Mouse (Mus musculus) ES-E14 (cell line): ENCODE results near the gene Olfr212. TPM values are rescaled to one million over a fixed set of nuclear protein-coding genes. Genes with fewer than 3 reads are reported as not detected.

Experiments used
- DNase-seq: peaks from one replicate; pipeline ENCODE4 v3.0.0-alpha.2; 2013; ENCODE audit warnings: low read depth, low spot score
- H3K27ac ChIP-seq: 2 replicates; pipeline ENCODE4 v1.5.1; 2012; ENCODE audit warnings: low read depth, mild to moderate bottlenecking, low read length, moderate library complexity, mixed read lengths; ENCODE audit not compliant: poor library complexity, insufficient read depth, severe bottlenecking
- H3K36me3 ChIP-seq: 2 replicates; pipeline ENCODE4 v1.6.1; 2012; ENCODE audit warnings: mild to moderate bottlenecking, low read length, moderate library complexity, mixed read lengths; ENCODE audit not compliant: control insufficient read depth, poor library complexity, insufficient read depth, severe bottlenecking
- H3K4me1 ChIP-seq, 2 experiments: fragments of 150-350 bp in 1 of 2; sonication (generic) in 1 of 2; 2 replicates each; pipeline ENCODE4 v1.6.1; 2012; ENCODE audit warnings: low read length in 2 of 2, mild to moderate bottlenecking in 1 of 2, mixed read lengths in 1 of 2; ENCODE audit not compliant: control insufficient read depth in 2 of 2, insufficient read depth in 2 of 2, poor library complexity in 1 of 2
- H3K4me3 ChIP-seq, 2 experiments: fragments of 150-350 bp in 1 of 2; sonication (generic) in 1 of 2; 2 replicates each; pipeline ENCODE4 v1.5.1; 2012; ENCODE audit warnings: low read length in 2 of 2, low read depth in 1 of 2, mild to moderate bottlenecking in 1 of 2, mixed read lengths in 1 of 2; ENCODE audit not compliant: insufficient read depth in 1 of 2, poor library complexity in 1 of 2, severe bottlenecking in 1 of 2
- H3K9ac ChIP-seq: 2 replicates; pipeline ENCODE4 v1.6.1; 2012; ENCODE audit warnings: low read depth, mild to moderate bottlenecking, low read length, mixed read lengths; ENCODE audit not compliant: poor library complexity, insufficient read depth, severe bottlenecking
- H3K9me3 ChIP-seq: fragments of 150-350 bp; sonication (generic); 2 replicates; pipeline ENCODE4 v1.6.1; 2012; ENCODE audit warnings: low read depth, mild to moderate bottlenecking, low read length; ENCODE audit not compliant: control insufficient read depth, insufficient read depth
- CHD2 ChIP-seq: IDR thresholded peaks from 2 replicates; pipeline ENCODE4 v1.6.1; 2014; ENCODE audit warnings: mild to moderate bottlenecking, low read depth, low read length, inconsistent platforms
- HCFC1 ChIP-seq: IDR thresholded peaks from 2 replicates; pipeline ENCODE4 v1.6.1; 2012; ENCODE audit warnings: low read length, inconsistent platforms, borderline replicate concordance; ENCODE audit not compliant: insufficient read depth
- MAFK ChIP-seq: IDR thresholded peaks from 2 replicates; pipeline ENCODE4 v1.6.1; 2014; ENCODE audit warnings: mild to moderate bottlenecking, low read depth, low read length, inconsistent platforms; ENCODE audit not compliant: insufficient read depth
- ZC3H11A ChIP-seq: IDR thresholded peaks from 2 replicates; pipeline ENCODE4 v1.6.1; 2012; ENCODE audit warnings: low read depth, mild to moderate bottlenecking, inconsistent platforms, low read length, borderline replicate concordance
- ZNF384 ChIP-seq: IDR thresholded peaks from 2 replicates; pipeline ENCODE4 v1.6.1; 2012; ENCODE audit warnings: low read depth, low read length, inconsistent platforms
- in situ Hi-C, 2 experiments: fragments of 600-800 bp; cut with MboI; formaldehyde crosslinking; loops; one replicate each; pipeline ENCODE4 v1.15.1; 2025; ENCODE audit warnings: low sequenced_read_pairs in 2 of 2, inconsistent platforms in 1 of 2; ENCODE audit not compliant: unreplicated experiment in 2 of 2
- total RNA-seq: library from RNA; depleted of rRNA; stranded (reverse); fragments of 300-350 nt; gene quantifications from 2 replicates; pipeline ENCODE4 v1.2.3, GENCODE M21; 2012

Gene Olfr212
- total RNA-seq, 1 experiment, result not detected

DNA sequence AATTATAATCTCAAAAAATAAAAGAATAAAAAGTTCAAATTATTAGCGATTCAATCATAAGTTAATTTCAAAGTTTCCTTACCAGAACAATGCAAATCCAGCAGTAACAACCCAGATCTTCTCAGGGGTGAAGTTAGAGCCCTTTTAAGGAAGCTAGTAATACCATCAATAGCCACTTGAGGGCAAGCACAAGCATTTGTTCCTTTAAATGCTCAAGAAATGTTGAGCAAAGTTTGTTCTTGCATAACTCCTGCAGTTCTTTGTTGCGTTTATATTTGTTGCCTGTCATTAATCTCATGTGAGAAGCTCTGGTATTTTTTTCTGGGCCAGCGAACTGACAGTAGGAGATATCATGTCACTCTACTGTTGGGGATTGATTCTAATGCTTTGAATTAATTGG lies 38.2 kb upstream of the Olfr212 start:
- no peaks in the 10 kb centered on the region for H3K9me3 ChIP-seq
- no peak overlapping the region for H3K9ac ChIP-seq
- in situ Hi-C loops, result no loop called here
- no peaks in the 10 kb centered on the region for H3K36me3 ChIP-seq
- no peak for DNase-seq
- no peak overlapping the region for H3K27ac ChIP-seq
- TF ChIP-seq MAFK, result no peak
- no peak overlapping the region for H3K4me3 ChIP-seq
- no peaks in the 10 kb centered on the region for H3K4me1 ChIP-seq

DNA sequence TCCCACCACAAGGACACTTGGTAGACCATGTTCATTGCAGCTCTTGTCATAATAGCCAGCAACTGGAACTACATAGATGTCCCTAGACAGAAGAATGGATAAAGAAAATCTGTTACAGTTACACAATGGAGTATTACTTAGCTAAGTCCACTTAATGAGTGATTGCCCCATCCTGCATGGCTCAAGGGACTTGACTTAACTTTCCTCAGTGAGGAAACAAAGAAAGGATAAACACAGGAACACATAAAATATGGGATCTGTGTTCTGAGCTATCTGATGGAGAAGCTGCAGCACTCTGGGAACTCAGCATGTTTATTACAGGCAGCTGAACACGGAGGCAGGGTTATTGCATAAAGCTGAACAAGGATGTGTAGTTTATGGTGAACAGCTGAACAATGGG lies 21.2 kb upstream of the Olfr212 start:
- H3K4me3 ChIP-seq, result no peak overlapping the region
- H3K4me1 ChIP-seq, result no peaks in the 10 kb centered on the region
- no peak for DNase-seq
- no peaks in the 10 kb centered on the region; the same call in 1 of the 2 replicates for H3K9me3 ChIP-seq
- no peak overlapping the region for H3K27ac ChIP-seq
- H3K36me3 ChIP-seq, result no peaks in the 10 kb centered on the region
- TF ChIP-seq HCFC1 (no peak), ZC3H11A (no peak), CHD2 (no peak), MAFK (no peak), ZNF384 (no peak)
- in situ Hi-C loops, result no loop called here
- no peak overlapping the region for H3K9ac ChIP-seq

DNA sequence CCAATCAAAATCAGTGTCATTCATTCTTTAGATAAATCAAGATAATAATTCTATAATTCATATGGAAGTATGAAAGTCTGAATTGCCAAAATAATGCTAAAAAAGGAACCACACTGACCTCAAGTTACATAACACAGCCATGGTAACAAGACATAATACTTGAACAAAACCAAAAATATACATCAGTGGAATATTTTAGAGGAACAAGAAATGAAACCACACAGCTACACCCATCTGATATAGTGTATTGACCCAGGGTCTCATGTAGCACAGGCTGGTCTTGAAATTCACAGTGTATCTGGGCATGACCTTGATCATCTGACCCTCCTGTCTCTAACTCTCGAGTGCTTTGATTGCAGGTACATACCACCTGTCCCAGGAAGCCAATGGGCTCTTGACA lies 19.5 kb upstream of the Olfr212 start:
- in situ Hi-C loops, result no loop called here
- no peak overlapping the region for H3K9ac ChIP-seq
- no peak overlapping the region for H3K27ac ChIP-seq
- H3K4me1 ChIP-seq, result no peaks in the 10 kb centered on the region
- no peak for DNase-seq
- H3K4me3 ChIP-seq, result no peak overlapping the region
- no peaks in the 10 kb centered on the region for H3K9me3 ChIP-seq
- no peaks in the 10 kb centered on the region for H3K36me3 ChIP-seq
- no peak for TF ChIP-seq MAFK
- no peak for TF ChIP-seq CHD2
- TF ChIP-seq ZC3H11A, result no peak
- TF ChIP-seq HCFC1, result no peak
- no peak for TF ChIP-seq ZNF384

DNA sequence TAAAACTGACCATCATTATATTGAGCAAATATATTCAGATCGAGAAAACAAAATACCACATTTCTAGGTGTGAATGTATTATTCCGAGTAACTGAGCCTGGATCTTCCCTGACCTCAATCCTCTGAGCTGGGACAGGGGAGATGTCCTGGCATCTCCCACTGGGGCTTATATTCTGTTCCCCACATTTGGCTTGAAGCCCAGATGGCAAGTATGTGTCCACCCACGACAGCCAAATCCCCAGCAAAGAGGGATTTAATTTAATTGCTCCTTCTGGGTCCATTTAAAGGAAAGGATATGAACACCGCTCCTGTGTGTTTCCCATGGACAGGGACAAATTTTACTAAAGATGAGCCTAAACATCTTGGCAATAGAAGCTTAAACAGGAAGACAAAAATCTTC lies 17.5 kb upstream of the Olfr212 start, which contains the start of gene Olfr211:
Olfr211 (plus strand) TSS at position 301 of the 400 bp plus-strand sequence.
- Histone ChIP-seq H3K9ac (no peak within 1 kb of the TSS), H3K4me3 (no peak within 1 kb of the TSS), H3K27ac (no peak within 1 kb of the TSS), H3K9me3 (no peaks in the 10 kb centered on the region), H3K4me1 (no peaks in the 10 kb centered on the region), H3K36me3 (no peaks in the 10 kb centered on the region)
- TF ChIP-seq ZC3H11A (no peak), CHD2 (no peak), HCFC1 (no peak), MAFK (no peak), ZNF384 (no peak)
- in situ Hi-C loops, result no loop called here
- no peak for DNase-seq

DNA sequence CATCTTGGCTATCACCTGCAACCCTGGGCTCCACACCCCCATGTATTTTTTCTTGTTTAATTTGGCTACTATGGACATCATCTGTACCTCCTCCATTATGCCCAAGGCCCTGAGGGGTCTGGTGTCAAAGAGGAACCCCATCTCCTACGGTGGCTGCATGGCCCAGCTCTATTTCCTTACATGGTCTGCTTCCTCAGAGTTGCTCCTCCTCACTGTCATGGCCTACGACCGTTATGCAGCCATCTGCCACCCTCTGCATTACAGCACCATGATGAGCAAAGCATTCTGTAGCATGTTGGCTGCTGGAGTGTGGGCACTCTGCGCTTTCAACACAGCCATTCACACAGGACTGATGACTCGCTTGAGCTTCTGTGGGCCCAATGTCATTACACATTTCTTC lies 12.6 kb upstream of the Olfr212 start:
- Histone ChIP-seq H3K9me3 (no peaks in the 10 kb centered on the region), H3K27ac (no peak overlapping the region), H3K9ac (no peak overlapping the region), H3K36me3 (no peaks in the 10 kb centered on the region), H3K4me1 (no peaks in the 10 kb centered on the region), H3K4me3 (no peak overlapping the region)
- in situ Hi-C loops, result no loop called here
- DNase-seq, result no peak
- TF ChIP-seq ZC3H11A (no peak), CHD2 (no peak), HCFC1 (no peak), MAFK (no peak), ZNF384 (no peak)
